Mouse (Mus musculus) megakaryocyte, embryonic 14.5 days (primary cell): ENCODE measurements around the gene Nt5e. TPM values are rescaled to one million over a fixed set of nuclear protein-coding genes. Genes with fewer than 3 reads are reported as not detected.
A peak's percentile ranks its signal among the peaks of the same experiment; 100 is the strongest.

ENCODE experiments used
- H3K27me3 ChIP-seq: replicated peaks from 2 replicates; pipeline ENCODE3; 2012; ENCODE audit warnings: inconsistent platforms
- H3K36me3 ChIP-seq: replicated peaks from 2 replicates; pipeline ENCODE3; 2012; ENCODE audit warnings: low read length, inconsistent platforms, mixed read lengths
- H3K4me1 ChIP-seq: 2 replicates; pipeline ENCODE4 v1.6.1; 2012; ENCODE audit warnings: inconsistent platforms
- H3K4me3 ChIP-seq: replicated peaks from 2 replicates; pipeline ENCODE3; 2012; ENCODE audit warnings: moderate library complexity, mild to moderate bottlenecking, inconsistent platforms
- H3K9me3 ChIP-seq: 2 replicates; pipeline ENCODE4 v1.6.1; 2012; ENCODE audit warnings: inconsistent platforms
- FLI1 ChIP-seq: IDR thresholded peaks from 2 replicates; pipeline ENCODE4 v1.6.1; 2012; ENCODE audit warnings: low read length, inconsistent platforms, mixed read lengths
- GATA1 ChIP-seq: IDR thresholded peaks from 3 replicates; pipeline ENCODE4 v1.6.1; 2012; ENCODE audit warnings: mixed read lengths, low read length, inconsistent platforms, borderline replicate concordance
- polyA plus RNA-seq: library from polyadenylated mRNA; stranded (reverse); fragments of >175 nt; gene quantifications from 2 replicates; pipeline ENCODE4 v1.2.3, GENCODE M21; 2012; ENCODE audit warnings: low replicate concordance; ENCODE audit not compliant: insufficient read depth

Nt5e gene
- polyA plus RNA-seq, 1 experiment, result 11.9 TPM

DNA sequence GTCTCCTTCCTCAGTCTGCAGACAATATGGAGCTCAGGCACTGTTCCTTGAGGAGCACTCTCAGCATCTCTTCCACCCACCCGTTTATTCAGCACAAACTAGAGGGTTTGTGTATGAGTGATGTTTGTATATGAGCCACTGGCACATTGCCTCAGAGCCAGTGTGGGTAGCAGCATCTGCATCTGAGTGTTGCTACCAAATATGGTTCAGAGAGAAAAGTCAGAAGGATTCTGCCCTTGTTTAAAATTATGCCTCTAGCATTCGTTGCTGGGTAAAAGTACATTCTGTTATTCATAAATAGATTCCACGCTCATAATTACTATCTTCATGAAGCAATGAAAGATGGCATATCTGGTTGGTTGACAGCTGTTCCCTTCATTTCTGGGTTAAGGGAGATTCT is 15.7 kb downstream of the Nt5e start:
- TF ChIP-seq GATA1, result no peak
- no peak for TF ChIP-seq FLI1
- 0 out of 2 replicates have a peak, but pooled peaks cover 4% of the 10 kb centered on the region for H3K9me3 ChIP-seq
- H3K4me3 ChIP-seq, result no peak overlapping the region
- H3K36me3 ChIP-seq, result peaks cover 95% of the 10 kb centered on the region
- peaks cover 60% of the 10 kb centered on the region for H3K4me1 ChIP-seq
- no peaks in the 10 kb centered on the region for H3K27me3 ChIP-seq

DNA sequence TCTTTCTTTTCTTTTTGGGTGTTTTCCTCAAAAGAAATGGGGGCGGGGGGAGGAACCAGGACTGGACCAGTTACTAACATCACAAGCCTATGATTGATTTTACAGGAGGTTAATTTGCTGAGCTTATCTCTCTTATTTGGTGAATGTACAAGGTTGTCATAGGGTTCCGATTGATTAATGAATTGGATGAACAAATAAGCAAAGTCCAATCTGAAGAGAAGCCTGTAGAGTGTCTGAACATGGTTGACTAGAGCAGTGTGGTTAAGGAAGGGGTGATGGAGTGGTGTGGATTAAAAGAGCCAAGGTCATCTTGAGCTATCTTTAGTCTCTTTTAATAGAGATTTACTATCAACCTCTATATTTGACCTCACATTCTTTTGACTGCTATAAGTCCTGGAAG is 17.4 kb downstream of the Nt5e start:
- Histone ChIP-seq H3K36me3 (peaks cover 94% of the 10 kb centered on the region), H3K27me3 (no peaks in the 10 kb centered on the region), H3K4me3 (no peak overlapping the region), H3K9me3 (0 out of 2 replicates have a peak, but pooled peaks cover 4% of the 10 kb centered on the region), H3K4me1 (peaks cover 68% of the 10 kb centered on the region)
- TF ChIP-seq GATA1 (no peak), FLI1 (no peak)

DNA sequence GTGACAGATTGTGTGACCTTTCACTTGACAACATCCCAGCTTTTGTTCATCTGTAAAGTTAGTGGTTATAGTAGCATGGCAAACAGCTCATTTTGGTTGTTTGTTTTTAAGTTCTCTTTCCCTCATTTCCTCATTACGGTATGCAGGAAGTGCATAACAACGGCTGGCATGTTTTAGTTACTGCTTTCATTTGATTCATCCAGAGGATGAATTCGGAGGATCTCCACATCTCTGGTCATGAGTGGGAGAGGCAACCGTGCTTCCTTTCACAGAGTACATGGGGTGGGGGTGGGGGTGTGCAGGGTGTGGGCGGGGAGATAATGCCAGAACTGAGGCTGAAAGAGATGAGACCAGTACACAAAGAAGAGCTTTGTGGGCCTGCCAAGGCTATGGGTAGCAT is 19.9 kb downstream of the Nt5e start:
- 0 out of 2 replicates have a peak, but pooled peaks cover 4% of the 10 kb centered on the region for H3K9me3 ChIP-seq
- no peak for TF ChIP-seq FLI1
- TF ChIP-seq GATA1, result no peak
- no peaks in the 10 kb centered on the region for H3K27me3 ChIP-seq
- peaks cover 77% of the 10 kb centered on the region for H3K4me1 ChIP-seq
- no peak overlapping the region for H3K4me3 ChIP-seq
- H3K36me3 ChIP-seq, result peaks cover 93% of the 10 kb centered on the region

DNA sequence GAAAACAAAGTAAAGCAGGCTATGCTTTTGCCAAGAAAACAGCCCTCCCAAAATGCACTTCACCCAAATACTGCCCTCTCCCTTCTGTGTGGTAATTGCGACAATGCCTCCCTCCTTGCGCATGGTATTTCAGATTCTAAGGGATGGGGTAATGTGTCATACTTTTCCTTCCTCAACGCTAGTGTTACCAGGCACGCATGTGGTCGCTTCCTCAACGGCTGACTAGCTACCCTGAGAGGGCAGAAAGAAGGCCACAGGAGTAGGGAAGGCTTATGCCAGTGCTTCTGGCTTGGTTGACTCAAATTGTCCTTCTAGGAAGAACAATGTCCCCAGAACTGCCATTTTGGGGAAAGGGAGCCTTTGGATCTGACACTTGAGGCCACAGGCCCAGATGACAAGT is 21.6 kb downstream of the Nt5e start:
- peaks cover 93% of the 10 kb centered on the region for H3K36me3 ChIP-seq
- H3K27me3 ChIP-seq, result no peaks in the 10 kb centered on the region
- peaks cover 90% of the 10 kb centered on the region for H3K4me1 ChIP-seq
- 0 out of 2 replicates have a peak, but pooled peaks cover 4% of the 10 kb centered on the region for H3K9me3 ChIP-seq
- peak overlapping the region; percentile 8 for H3K4me3 ChIP-seq
- no peak for TF ChIP-seq GATA1

DNA sequence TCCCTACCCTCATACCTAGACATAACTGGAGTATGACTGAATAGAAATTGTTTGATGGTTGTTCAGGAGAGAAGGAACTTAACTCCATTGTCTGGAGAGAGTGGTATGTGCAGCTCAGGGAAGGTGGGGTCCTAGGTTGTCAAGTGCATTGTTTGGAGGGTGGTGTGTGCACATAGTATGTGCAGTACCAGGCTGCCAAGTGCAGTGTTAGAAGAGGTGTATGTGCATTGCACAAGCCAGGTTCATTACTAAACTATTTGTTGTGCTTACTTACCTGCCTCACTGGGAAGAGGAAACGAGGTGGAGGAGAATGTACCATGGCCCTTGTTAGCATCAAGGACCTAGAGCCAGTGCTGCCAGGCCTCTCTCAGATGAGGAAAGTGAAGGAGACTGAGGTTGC is 23.3 kb downstream of the Nt5e start:
- TF ChIP-seq GATA1 (no peak), FLI1 (no peak)
- H3K36me3 ChIP-seq, result peaks cover 91% of the 10 kb centered on the region

DNA sequence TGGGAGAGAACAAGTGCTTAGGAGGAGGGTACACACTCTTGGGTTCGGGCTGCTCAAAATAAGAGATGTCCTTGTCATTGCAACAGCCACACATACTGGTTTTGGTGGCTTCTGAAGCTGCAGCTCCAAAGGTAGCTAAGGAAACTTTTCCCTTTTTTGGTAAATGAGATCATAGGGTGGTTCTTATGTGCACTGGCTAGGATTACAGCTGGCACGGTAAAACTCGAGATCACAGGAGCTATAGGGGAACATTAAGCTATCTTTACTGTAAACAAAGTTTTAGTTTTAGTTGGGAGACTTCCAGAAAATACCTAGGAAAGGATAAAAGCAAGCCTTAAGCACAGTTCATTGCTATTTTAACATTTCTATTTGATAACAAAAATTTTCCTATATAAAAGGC is 24.2 kb downstream of the Nt5e start:
- no peaks in the 10 kb centered on the region for H3K27me3 ChIP-seq
- TF ChIP-seq FLI1 (no peak), GATA1 (no peak)
- no peak overlapping the region for H3K4me3 ChIP-seq
- H3K4me1 ChIP-seq, result peaks cover 93% of the 10 kb centered on the region
- no peaks in the 10 kb centered on the region for H3K9me3 ChIP-seq
- H3K36me3 ChIP-seq, result peaks cover 92% of the 10 kb centered on the region

More for the DNA sequence above, 23.3 kb downstream of the Nt5e start:
- H3K4me3 ChIP-seq, result peak overlapping the region; percentile 34
- H3K27me3 ChIP-seq, result no peaks in the 10 kb centered on the region
- no peaks in the 10 kb centered on the region for H3K9me3 ChIP-seq
- H3K4me1 ChIP-seq, result peaks cover 93% of the 10 kb centered on the region

DNA sequence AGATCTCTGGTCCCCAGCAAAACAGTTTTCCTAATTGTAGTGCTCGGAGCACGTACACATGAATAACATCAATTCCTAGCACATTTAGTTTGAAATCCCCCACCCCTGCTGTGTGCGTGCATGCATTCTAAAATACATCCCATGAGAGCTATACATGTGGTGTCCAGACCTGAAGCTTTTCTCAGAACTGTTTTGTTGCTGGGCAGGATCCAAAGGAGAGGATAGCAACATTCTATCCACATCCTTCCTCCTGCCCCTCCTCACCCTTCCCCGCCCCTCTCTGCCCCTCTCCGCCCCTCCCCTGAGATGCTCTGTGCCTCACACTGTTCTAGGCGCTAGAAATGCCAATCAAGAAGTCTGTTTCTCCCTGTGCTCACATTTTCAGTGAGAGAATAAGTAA is 25.7 kb downstream of the Nt5e start:
- H3K27me3 ChIP-seq, result no peaks in the 10 kb centered on the region
- peak overlapping the region; percentile 14 for H3K4me3 ChIP-seq
- H3K9me3 ChIP-seq, result no peaks in the 10 kb centered on the region
- peaks cover 94% of the 10 kb centered on the region for H3K36me3 ChIP-seq
- H3K4me1 ChIP-seq, result peaks cover 93% of the 10 kb centered on the region
- no peak for TF ChIP-seq GATA1
- no peak for TF ChIP-seq FLI1

DNA sequence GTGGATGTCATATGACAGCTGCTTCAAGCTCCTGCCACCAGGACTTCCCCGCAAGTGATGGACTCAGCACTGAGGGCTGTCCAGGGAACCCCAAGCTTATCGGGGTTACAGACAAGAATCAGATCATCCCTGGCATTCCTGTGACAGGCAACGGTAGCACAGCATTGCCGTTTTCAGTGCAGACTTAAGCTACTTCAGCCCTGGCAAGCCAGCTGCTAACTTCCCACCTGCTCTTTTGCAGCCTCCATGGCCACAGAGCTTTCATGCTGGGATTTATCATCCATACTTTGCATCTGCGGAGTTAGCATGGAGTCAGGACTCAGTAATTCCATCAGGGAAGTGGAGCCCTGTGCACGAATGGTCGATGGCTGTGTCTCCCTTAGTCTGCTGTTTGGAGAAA is 26.5 kb downstream of the Nt5e start:
- TF ChIP-seq FLI1 (no peak), GATA1 (no peak)
- H3K9me3 ChIP-seq, result no peaks in the 10 kb centered on the region
- no peaks in the 10 kb centered on the region for H3K27me3 ChIP-seq
- H3K4me3 ChIP-seq, result peak overlapping the region; percentile 11
- peaks cover 91% of the 10 kb centered on the region for H3K4me1 ChIP-seq
- H3K36me3 ChIP-seq, result peaks cover 93% of the 10 kb centered on the region

DNA sequence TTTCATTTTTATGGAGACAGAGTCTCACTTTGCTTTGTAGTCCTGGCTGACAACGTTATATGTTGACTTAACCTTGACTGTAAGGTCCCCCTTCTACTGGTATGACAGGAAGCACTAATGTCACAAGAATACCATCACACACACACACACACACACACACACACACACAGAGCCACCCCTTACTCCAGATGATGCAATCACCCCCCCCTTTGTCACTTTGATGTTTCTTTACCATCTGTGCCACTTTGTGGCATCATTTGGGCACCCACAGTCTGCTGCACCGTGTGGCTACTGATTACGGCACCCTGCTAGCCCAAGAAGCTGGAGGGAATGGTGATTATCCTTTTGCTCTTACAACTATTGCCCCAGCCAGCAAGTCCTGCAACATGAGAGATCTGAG is 30.2 kb downstream of the Nt5e start:
- Histone ChIP-seq H3K27me3 (no peaks in the 10 kb centered on the region), H3K36me3 (peaks cover 82% of the 10 kb centered on the region), H3K4me3 (peak overlapping the region; percentile 65), H3K9me3 (no peaks in the 10 kb centered on the region), H3K4me1 (peaks cover 93% of the 10 kb centered on the region)
- TF ChIP-seq GATA1 (no peak), FLI1 (no peak)

DNA sequence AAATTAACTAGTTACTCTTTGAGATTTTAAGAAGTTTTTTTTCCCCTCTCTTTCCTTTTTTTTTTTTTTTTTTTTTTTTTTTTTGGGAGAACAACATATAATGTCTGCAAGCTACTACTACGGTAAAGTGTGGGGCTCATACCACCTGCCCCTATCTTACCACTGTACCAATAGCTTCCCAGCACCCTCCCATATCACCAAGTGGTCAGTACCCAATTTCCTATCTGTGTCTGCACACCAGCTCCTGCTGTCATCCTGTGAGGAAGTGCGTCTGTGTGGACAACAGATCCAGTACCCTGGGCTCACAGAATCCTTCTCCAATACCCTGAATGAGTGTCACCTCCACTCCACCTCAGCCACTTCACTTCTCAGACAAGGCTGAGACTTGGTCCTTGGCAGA is 32.1 kb downstream of the Nt5e start:
- peaks cover 80% of the 10 kb centered on the region for H3K36me3 ChIP-seq
- TF ChIP-seq FLI1 (no peak), GATA1 (no peak)

DNA sequence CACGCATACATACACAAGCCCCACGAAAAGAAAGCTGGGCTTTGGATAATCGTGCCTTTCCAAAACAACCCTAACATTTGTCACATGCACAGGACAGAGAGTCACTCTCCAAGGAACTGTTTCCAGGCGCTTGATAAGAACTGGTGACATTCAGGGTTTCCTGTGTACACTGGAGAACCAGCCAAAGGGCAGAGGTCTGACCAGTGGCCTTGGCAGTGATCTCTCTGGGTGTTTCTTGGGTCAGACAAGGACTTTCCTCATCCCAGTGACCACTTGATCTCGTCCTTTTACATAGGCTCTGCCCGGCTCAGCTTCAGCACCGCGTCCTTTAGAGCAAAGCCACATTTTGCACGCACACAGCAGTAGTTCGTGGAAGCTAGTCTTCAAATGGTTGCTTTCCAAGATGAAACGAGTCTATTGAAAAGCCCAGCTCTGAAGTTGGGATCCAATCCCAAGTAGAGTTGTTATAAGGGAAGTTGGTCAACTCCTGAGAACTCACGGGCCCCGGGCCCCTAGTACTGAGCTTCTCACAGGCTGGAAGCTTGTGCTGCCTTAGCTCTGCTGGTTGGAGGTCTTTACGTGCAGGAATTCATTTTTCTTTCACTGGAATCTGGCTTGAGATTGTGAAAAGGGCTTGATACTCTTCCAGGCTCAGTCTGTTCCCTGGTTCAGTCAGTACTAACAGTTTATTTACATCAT is 34.4 kb downstream of the Nt5e start:
- H3K27me3 ChIP-seq, result no peaks in the 10 kb centered on the region
- peaks cover 96% of the 10 kb centered on the region for H3K4me1 ChIP-seq
- H3K9me3 ChIP-seq, result no peaks in the 10 kb centered on the region
- peaks cover 82% of the 10 kb centered on the region for H3K36me3 ChIP-seq
- H3K4me3 ChIP-seq, result peak overlapping the region; percentile 73
- TF ChIP-seq FLI1 (no peak), GATA1 (peak; percentile 53; the same call in 1 of the 3 replicates)

More for the DNA sequence above, 32.1 kb downstream of the Nt5e start:
- H3K4me1 ChIP-seq, result peaks cover 93% of the 10 kb centered on the region
- H3K4me3 ChIP-seq, result peak overlapping the region; percentile 62
- H3K27me3 ChIP-seq, result no peaks in the 10 kb centered on the region
- H3K9me3 ChIP-seq, result no peaks in the 10 kb centered on the region
